Mouse (Mus musculus) layer of hippocampus, adult 2 months (tissue): ENCODE results near the gene Xlr5c. TPM values are rescaled to one million over a fixed set of nuclear protein-coding genes. Genes with fewer than 3 reads are reported as not detected.
"Not testable (repeated sequence)": the region's sequence is repeated elsewhere in the genome, so short reads cannot be mapped to it uniquely, and the experiment has no call there.

Experiments
- DNase-seq, 2 experiments: peaks; one replicate each; pipeline ENCODE4 v3.0.0; 2022; ENCODE audit warnings: low spot score in 2 of 2
- H3K27ac ChIP-seq: fragments of 200-600 bp; 2 replicates; pipeline ENCODE4 v1.8.1; 2022
- H3K4me3 ChIP-seq: fragments of 200-600 bp; 2 replicates; pipeline ENCODE4 v1.8.1; 2022; ENCODE audit warnings: mild to moderate bottlenecking
- CTCF ChIP-seq: fragments of 200-600 bp; conservative IDR thresholded peaks from 2 replicates; pipeline ENCODE4 v1.8.1; 2022; ENCODE audit warnings: antibody characterized with exemption, mild to moderate bottlenecking, moderate library complexity
- long read RNA-seq, 2 experiments: library from polyadenylated mRNA; stranded (forward); transcript quantifications; one replicate each; pipeline ENCODE4 v2.0.0; 2021; ENCODE audit warnings: borderline mapping rate in 2 of 2
- total RNA-seq, 2 experiments: library from RNA; stranded (reverse); gene quantifications; 2 replicates each; pipeline ENCODE4 v1.2.3; 2021

Xlr5c gene
- total RNA-seq, result not detected
- long read RNA-seq, experiment 1, result 0 reads
- long read RNA-seq, experiment 2, result 0 reads

- not testable (repeated sequence) for H3K27ac ChIP-seq, H3K4me3 ChIP-seq, DNase-seq
These were observed at the start of gene Xlr5c, which contains the start of gene Xlr5a for GRCm38 (mm10) chrX:73292876-73293275. Xlr5c (minus strand) TSS chrX:73292976. Xlr5a (minus strand) TSS chrX:73292976.

DNA sequence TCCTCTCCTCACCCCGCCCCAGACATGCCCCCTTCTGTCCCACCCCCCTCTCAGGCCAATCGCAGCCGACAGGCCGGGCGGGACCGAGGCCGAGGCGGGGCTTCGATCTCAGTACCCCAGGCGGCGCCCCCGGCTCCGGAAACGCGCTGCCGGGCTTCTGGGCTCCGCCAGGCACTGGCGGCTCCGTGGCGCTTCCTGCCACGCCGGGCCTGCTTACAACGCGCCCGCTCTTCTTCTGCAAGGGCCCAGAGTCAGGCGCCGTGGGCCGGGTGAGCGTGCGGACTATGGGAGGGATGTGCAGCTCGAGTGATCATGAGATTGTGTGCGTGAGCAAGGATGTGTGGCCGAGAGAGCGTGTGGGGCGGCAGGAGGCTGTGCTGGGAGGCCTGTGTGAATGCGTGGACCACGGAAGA lies 49.7 kb upstream of the Xlr5c start, which contains the start of gene Zfp275:
Zfp275 (plus strand) TSS at position 139 of the 413 bp plus-strand sequence.
- Histone ChIP-seq H3K27ac (peak within 1 kb of the TSS; percentile 75), H3K4me3 (peak within 1 kb of the TSS; percentile 63)
- no peak for TF ChIP-seq CTCF
- DNase-seq, result peak; percentile 64 to 66

DNA sequence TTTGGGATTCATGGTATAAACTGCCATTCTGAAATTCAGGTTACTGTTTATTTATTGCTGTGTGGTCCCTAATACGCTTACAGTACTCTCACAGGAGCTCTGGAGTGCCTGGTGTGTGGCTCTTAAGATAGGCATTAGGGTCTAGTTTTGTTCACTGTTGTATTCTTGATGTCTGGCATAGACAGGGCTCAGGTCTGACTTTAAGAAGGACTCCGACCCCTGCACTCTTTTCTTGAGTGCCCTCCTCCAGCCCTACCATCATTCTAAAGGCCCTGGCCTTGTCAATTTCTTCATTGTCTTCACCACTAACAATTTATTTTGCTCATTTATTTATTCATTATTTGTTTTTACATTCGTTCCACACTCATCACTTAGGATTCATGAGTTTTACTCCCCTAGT lies 49.3 kb upstream of the Xlr5c start:
- H3K4me3 ChIP-seq, result peak overlapping the region; percentile 63
- no peak overlapping the region for H3K27ac ChIP-seq
- DNase-seq, result no peak
- no peak for TF ChIP-seq CTCF

DNA sequence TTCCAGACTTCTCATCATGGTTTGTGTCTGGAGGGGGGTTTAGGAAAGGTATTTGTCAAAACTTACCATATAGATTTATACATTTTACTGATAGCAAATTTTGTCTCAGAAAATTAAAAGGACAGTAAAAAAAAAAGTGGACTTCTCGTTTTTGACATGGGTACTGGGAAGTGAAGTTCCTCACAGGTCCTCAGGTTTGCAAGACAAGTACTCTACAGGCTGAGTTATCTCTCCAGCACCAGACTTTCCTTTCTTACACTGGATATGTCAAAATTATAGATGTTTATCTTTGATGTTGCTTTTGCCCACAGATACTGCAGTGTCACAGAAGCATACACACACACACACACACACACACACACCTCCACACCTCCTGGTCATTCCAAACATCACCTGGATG lies 48.7 kb upstream of the Xlr5c start:
- H3K4me3 ChIP-seq, result no peak overlapping the region
- no peak for DNase-seq
- TF ChIP-seq CTCF, result no peak
- H3K27ac ChIP-seq, result no peak overlapping the region

DNA sequence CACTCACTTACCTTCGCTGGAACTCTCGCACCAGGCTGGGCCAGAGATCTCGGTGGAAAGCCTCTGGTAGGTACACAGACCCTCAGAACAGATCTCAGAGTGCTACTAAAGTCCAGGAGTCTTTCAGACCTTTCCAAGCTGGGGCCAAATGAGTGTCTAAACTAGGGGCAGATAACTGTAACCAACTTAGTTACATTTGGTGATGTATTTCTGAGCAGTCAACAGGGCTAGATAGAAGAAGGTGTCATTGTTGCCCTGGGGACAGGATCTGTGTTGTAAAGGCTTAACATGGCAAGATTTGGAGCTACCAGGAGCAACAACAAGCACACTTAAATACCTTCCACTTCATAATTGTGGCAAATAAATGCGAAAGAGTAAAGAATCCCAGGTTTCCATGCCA lies 44.0 kb upstream of the Xlr5c start, which contains the start of gene Gm45015:
Gm45015 (minus strand) TSS at position 101 of the 400 bp plus-strand sequence.
- TF ChIP-seq CTCF, result no peak
- Histone ChIP-seq H3K4me3 (no peak within 1 kb of the TSS), H3K27ac (no peak within 1 kb of the TSS)
- no peak for DNase-seq

- H3K27ac ChIP-seq, result no peak overlapping the region
- no peak overlapping the region for H3K4me3 ChIP-seq
- no peak for TF ChIP-seq CTCF
- DNase-seq, result no peak
These were observed 40.8 kb upstream of the Xlr5c start for GRCm38 (mm10) chrX:73333548-73333947.

DNA sequence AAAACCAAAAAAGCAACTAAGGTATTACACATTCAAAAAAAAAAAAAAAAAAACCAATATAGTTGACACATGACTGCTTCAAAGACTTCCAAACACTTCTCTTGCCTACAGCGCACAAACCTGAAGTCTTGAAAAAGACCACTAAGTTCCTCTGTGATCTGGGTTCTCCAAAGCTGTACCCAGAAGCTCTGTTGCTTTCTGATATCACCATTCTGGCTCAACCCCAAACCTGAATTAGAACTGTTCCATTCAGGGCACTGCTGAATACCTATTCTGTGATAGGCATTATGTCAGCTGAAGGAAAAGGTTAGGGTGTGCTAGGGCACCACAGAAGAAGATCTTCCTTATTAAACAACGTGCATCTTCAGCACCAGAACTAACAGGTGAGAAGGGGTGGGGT lies 34.4 kb upstream of the Xlr5c start:
- DNase-seq, result no peak
- no peak overlapping the region for H3K27ac ChIP-seq
- H3K4me3 ChIP-seq, result no peak overlapping the region
- no peak for TF ChIP-seq CTCF

DNA sequence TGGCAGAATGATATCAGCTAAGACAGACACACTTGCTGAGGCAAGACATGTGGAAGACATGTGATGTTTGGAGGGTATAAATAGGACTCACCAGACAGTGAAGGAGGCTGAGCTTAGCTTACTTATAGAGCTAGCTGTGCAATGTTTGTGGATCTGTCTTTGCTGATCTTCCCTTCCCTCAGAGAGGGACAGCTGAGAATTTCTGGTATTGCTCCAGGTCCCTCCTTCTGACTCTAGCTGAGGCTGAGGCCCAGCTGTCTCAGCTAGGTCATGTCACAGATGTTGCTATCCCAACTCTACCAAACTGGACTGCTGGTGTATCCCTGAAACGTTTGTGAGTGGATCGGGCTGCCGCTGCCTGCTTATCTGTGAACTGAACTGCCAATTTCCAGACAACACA lies 28.3 kb upstream of the Xlr5c start:
- no peak for DNase-seq
- H3K4me3 ChIP-seq, result no peak overlapping the region
- H3K27ac ChIP-seq, result no peak overlapping the region
- TF ChIP-seq CTCF, result no peak

DNA sequence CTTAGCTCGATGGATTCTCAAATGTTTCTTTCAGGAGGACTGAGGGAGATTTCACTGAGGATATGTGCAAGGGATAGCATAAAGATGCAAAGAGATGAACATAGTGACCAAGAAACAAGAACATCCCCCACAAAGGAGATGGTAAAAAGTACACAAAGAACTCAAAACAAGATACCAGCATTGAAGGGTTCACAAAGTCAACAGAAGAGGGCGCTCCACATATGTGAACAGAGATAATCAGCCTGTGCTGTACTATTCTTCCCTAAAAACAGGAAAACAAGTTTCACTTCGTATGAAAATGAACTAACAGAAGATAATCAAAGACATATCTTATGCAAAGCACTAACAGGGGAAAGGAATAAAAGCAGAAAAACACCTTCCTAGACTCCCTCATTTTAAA lies 19.7 kb upstream of the Xlr5c start:
- no peak overlapping the region for H3K4me3 ChIP-seq
- peak; percentile 11 to 34 for DNase-seq
- peak; percentile 82 for TF ChIP-seq CTCF

DNA sequence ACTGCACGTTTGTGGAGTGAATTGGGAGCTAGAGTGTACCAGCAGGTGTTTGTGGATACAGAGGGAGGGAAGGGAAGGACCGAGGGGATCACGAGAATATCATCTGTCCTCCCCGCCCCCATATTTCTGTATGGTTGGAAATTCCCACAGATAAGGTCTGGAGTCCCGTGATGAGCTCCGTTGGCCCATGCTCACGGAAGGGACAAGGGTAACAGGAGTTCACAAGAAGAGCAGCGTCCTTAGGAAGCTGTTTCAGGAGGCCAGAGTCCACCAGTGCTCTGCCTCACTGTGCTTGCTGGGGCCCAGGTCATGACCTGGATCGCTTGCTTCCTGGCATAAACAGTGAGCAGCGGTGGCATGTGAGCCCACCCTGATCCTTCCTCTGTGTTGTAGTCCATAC lies 3.0 kb upstream of the Xlr5c start:
- not testable (repeated sequence) for H3K27ac ChIP-seq, H3K4me3 ChIP-seq, DNase-seq

More for the DNA sequence above, 19.7 kb upstream of the Xlr5c start:
- no peak overlapping the region for H3K27ac ChIP-seq

GRCm38 (mm10) chrX:73265270-73265669 lies 27.5 kb downstream of the Xlr5c start, which contains the start of gene Xlr3c:
Xlr3c (minus strand) TSS chrX:73265390.
- DNase-seq, H3K4me3 ChIP-seq: not testable (repeated sequence)

GRCm38 (mm10) chrX:73262428-73262827 lies 30.3 kb downstream of the Xlr5c start:
- H3K4me3 ChIP-seq, H3K27ac ChIP-seq, DNase-seq: not testable (repeated sequence)

More at GRCm38 (mm10) chrX:73265270-73265669, 27.5 kb downstream of the Xlr5c start, which contains the start of gene Xlr3c:
- not testable (repeated sequence) for H3K27ac ChIP-seq

- not testable (repeated sequence) for DNase-seq, H3K27ac ChIP-seq, H3K4me3 ChIP-seq
These were observed 49.9 kb downstream of the Xlr5c start, which contains the start of gene Xlr4c for GRCm38 (mm10) chrX:73242821-73243325. Xlr4c (minus strand) TSS chrX:73243130.

Other genes starting within 250 kb of the Xlr5c start
- gene Pnma3, start 228.2 kb downstream of the Xlr5c start, total RNA-seq, result 10 to 100 TPM; 20.3 to 23.3 TPM
- gene Xlr4a, start 210.5 kb downstream of the Xlr5c start, total RNA-seq, result not detected
- 1 to 10 TPM in 1 of 2 experiments, not detected in 1; 1.7 TPM for gene Xlr3a, start 195.9 kb downstream of the Xlr5c start, total RNA-seq
- gene Gm14685, start 175.9 kb downstream of the Xlr5c start, total RNA-seq, result 1 to 10 TPM; 2.9 to 3.1 TPM
- not detected for gene Xlr5b, start 144.2 kb downstream of the Xlr5c start, total RNA-seq
- gene DXBay18, start 143.5 kb downstream of the Xlr5c start, total RNA-seq, result under 1 TPM in 1 of 2 experiments, not detected in 1; 0.91 TPM
- not detected for gene Spin2d, start 116.0 kb downstream of the Xlr5c start, total RNA-seq
- gene Xlr3b, start 100.8 kb downstream of the Xlr5c start, total RNA-seq, result 1 to 10 TPM in 1 of 2 experiments, under 1 TPM in 1; 0.15 to 1.7 TPM
- not detected for gene Xlr4b, start 78.6 kb downstream of the Xlr5c start, total RNA-seq
- gene F8a, start 64.7 kb downstream of the Xlr5c start, total RNA-seq, result 10 to 100 TPM; 12.9 to 14.0 TPM
- not detected for gene Xlr4c, start 49.8 kb downstream of the Xlr5c start, total RNA-seq
- not detected for gene Xlr3c, start 27.6 kb downstream of the Xlr5c start, total RNA-seq
- gene Xlr5a, start within 50 bp of the Xlr5c start, total RNA-seq, result not detected
- gene Gm45015, start 43.9 kb upstream of the Xlr5c start, total RNA-seq, result not detected
- 10 to 100 TPM; 11.0 to 11.9 TPM for gene Zfp275, start 49.6 kb upstream of the Xlr5c start, total RNA-seq
- gene Gm18336, start 105.8 kb upstream of the Xlr5c start, total RNA-seq, result not detected
- gene Zfp92, start 118.1 kb upstream of the Xlr5c start, total RNA-seq, result 1 to 10 TPM; 2.8 TPM
- not detected for gene Trex2, start 142.4 kb upstream of the Xlr5c start, total RNA-seq
- 10 to 100 TPM in 1 of 2 experiments, 1 to 10 TPM in 1; 8.1 to 11.1 TPM for gene Haus7, start 166.1 kb upstream of the Xlr5c start, total RNA-seq
- gene Bgn, start 190.6 kb upstream of the Xlr5c start, total RNA-seq, result 10 to 100 TPM; 15.9 to 19.3 TPM
- gene Atp2b3, start 210.1 kb upstream of the Xlr5c start, total RNA-seq, result 100 to 1,000 TPM; 156 to 158 TPM